Mouse (Mus musculus) heart, embryonic 11.5 days (tissue): ENCODE measurements around the gene Zxdc. TPM values are rescaled to one million over a fixed set of nuclear protein-coding genes. Genes with fewer than 3 reads are reported as not detected.
A peak's percentile ranks its signal among the peaks of the same experiment; 100 is the strongest.

Experiments used
- ATAC-seq: fragments of 200-750 bp; cut with Nextera tagmentation; replicated peaks from 2 replicates; pipeline ENCODE4 v1.8.0; 2017; ENCODE audit warnings: moderate library complexity; ENCODE audit not compliant: insufficient number of reproducible peaks, low FRiP score, low TSS enrichment
- H3K27ac ChIP-seq: fragments of 300-500 bp; sonication (generic); 2 replicates; pipeline ENCODE4 v1.5.1; 2014; ENCODE audit warnings: mild to moderate bottlenecking, low read depth, low read length
- H3K27me3 ChIP-seq: fragments of 300-500 bp; sonication (generic); 2 replicates; pipeline ENCODE4 v1.6.1; 2014; ENCODE audit warnings: mild to moderate bottlenecking, low read length, mixed read lengths; ENCODE audit not compliant: control insufficient read depth, insufficient read depth
- H3K36me3 ChIP-seq: fragments of 300-500 bp; sonication (generic); 2 replicates; pipeline ENCODE4 v1.6.1; 2014; ENCODE audit warnings: mild to moderate bottlenecking, low read length, moderate library complexity, mixed read lengths; ENCODE audit not compliant: control insufficient read depth, insufficient read depth
- H3K4me1 ChIP-seq: fragments of 300-500 bp; sonication (generic); 2 replicates; pipeline ENCODE4 v1.6.1; 2014; ENCODE audit warnings: low read length; ENCODE audit not compliant: control insufficient read depth, insufficient read depth
- H3K4me2 ChIP-seq: fragments of 300-500 bp; sonication (generic); 2 replicates; pipeline ENCODE4 v1.6.1; 2014; ENCODE audit warnings: mild to moderate bottlenecking, moderate library complexity
- H3K4me3 ChIP-seq: fragments of 300-500 bp; sonication (generic); 2 replicates; pipeline ENCODE4 v1.5.1; 2014; ENCODE audit warnings: low read depth, low read length
- H3K9ac ChIP-seq: fragments of 300-500 bp; sonication (generic); 2 replicates; pipeline ENCODE4 v1.6.1; 2014; ENCODE audit warnings: mild to moderate bottlenecking, low read depth, low read length, moderate library complexity
- H3K9me3 ChIP-seq: fragments of 300-500 bp; sonication (generic); replicated peaks from 2 replicates; pipeline ENCODE4 v1.6.1; 2016; ENCODE audit warnings: low read length; ENCODE audit not compliant: control insufficient read depth
- WGBS: fragments of 180-500 bp; shearing (Covaris S2); extraction: QIAGEN DNeasy Blood & Tissue Kit; methylation state at CpG from one replicate; pipeline ENCODE4 v1.1.7; 2014; ENCODE audit not compliant: insufficient replicate concordance; 5-methylcytosine and 5-hydroxymethylcytosine counted together
- polyA plus RNA-seq: library from polyadenylated mRNA; unstranded; fragments of >200 nt; fragmentation: Nextera tagmentation; extraction: Ambion mirVana; gene quantifications from 2 replicates; pipeline ENCODE4 v1.2.1, GENCODE M21; 2014

Gene Zxdc
- polyA plus RNA-seq, 1 experiment from 2014 or later: 5.6 TPM

DNA sequence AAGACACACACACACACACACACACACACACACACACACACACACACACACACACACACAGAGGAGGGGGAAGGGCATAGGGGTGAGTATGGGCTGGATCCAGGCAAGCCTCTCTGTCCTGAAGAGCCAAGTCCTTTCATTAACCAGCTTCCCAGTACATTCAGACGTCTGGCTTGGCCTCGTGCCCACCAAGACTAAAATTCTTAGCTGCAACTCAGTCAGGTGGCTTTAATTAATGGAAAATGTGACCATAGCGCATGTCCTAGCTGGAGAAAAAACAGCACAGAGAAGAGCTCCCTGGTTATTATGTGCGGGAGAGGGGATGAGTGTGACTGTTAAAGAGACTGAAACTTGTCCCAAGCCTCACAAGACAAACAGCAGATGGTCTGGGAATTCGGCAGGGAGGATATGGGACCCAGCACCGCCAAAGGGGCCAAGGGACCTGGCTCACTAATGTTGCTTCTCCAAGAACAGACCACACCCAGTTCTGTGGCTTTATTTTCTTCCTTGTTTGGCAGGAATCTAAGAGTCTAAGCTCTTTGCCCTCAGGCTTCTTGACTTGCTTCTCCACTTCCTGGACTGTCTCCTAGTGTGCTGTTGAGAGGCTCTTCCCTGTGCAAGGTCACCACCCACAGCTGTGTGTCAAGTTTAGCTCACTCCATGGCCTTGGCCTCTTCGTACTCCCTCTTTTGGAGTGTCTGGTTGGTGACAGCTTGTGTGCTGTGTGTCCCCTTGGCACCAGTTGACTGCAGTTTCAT is 9.1 kb upstream of the Zxdc start:
- Histone ChIP-seq H3K4me3 (no peak overlapping the region), H3K27me3 (no peaks in the 10 kb centered on the region), H3K4me1 (no peaks in the 10 kb centered on the region), H3K4me2 (no peak overlapping the region), H3K9me3 (no peaks in the 10 kb centered on the region), H3K27ac (no peak overlapping the region), H3K9ac (no peak overlapping the region), H3K36me3 (no peaks in the 10 kb centered on the region)
- no peak for ATAC-seq
- WGBS: 47% methylated on average over 7 of the region's 7 CpGs

DNA sequence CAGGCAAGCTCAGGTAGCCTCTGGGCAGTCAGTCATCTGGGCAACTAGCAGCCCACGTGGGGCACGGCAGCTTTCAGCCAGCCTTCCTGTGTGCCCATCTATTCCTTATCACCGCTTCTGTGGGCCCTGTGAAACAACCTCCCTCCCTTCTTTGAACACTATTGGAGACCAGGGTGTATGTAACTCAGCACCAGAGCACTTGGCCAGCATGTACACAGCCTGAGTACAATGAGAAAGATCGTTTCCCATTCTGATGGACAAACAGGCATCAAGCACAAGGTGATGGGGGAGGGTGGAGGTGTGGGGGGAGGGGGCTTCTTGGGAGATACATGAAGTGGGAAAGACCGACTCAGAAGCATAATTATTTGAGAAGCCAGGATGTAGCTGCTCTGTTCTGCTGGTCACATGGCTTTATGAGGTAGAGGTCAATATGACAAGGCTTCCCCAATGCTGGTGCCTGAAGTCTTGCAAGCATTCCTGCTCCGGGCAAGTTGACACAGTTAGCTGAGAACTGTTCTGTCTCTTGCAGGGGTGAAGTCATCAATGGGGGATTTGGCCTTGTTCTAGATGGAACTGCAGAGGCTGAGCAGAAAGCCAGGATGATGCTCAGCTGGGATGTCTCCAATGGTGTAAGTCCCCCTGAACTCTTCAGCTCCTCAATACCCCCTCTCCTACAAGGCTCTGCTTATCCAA is 8.2 kb upstream of the Zxdc start:
- Histone ChIP-seq H3K9ac (no peak overlapping the region), H3K4me2 (no peak overlapping the region), H3K36me3 (no peaks in the 10 kb centered on the region), H3K4me3 (no peak overlapping the region), H3K4me1 (no peaks in the 10 kb centered on the region), H3K9me3 (no peaks in the 10 kb centered on the region), H3K27me3 (no peaks in the 10 kb centered on the region), H3K27ac (no peak overlapping the region)
- WGBS: 75% methylated on average over 6 of the region's 6 CpGs
- no peak for ATAC-seq

DNA sequence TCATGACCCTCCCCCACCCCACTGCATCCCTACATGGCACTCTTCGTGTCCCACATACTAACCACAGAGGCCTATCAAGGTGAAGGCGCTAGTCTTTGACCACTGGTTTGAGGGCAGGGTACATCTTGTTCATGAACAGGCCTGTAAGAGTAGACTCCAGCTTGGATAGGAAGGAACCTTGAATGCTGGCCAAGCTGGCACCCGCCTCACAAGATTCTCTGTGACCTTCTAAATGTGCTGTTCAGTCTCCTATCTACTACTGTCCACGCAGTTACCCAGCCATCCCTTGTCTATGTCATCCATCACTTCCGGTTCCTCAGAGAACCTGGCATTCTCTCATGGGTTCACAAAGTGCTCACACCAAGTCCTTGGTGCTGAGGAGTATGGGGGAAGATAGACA is 6.0 kb upstream of the Zxdc start:
- H3K9me3 ChIP-seq: no peaks in the 10 kb centered on the region
- no peak overlapping the region for H3K27ac ChIP-seq
- H3K4me3 ChIP-seq: no peak overlapping the region
- no peak overlapping the region for H3K9ac ChIP-seq
- no peak overlapping the region for H3K4me2 ChIP-seq
- 81% methylated on average over 5 of the region's 5 CpGs for WGBS
- H3K27me3 ChIP-seq: no peaks in the 10 kb centered on the region
- H3K4me1 ChIP-seq: no peaks in the 10 kb centered on the region
- no peaks in the 10 kb centered on the region for H3K36me3 ChIP-seq
- ATAC-seq: no peak

DNA sequence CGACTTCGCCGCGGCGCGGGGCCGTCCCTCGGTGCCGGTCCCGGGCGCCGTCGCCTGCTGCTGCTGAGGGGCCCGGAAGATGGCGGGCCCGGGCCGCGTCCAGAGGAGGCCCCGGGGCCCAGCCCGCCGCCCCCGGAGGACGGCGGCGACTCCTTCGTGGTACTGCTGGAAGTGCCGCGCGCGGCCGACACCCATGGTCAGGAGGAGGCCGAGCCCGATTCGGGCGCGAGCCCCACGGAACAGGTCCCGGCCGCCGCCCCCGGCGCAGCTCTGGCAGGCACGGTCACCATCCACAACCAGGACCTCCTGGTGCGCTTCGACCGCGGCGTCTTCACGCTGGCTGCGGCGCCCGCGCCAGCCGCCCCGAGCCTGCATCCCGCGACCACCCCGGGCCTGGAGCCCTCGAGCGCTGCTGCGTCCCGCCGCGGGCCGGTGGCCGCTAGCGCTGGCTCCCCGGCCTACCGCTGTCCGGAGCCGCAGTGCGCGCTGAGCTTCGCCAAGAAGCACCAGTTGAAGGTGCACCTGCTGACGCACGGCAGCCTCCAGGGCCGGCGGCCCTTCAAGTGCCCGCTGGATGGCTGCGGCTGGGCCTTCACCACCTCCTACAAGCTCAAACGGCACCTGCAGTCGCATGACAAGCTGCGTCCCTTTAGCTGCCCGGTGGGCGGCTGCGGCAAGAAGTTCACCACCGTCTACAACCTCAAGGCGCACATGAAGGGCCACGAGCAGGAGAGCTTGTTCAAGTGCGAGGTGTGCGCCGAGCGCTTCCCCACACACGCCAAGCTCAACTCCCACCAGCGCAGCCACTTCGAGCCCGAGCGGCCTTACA is 647 bp downstream of the Zxdc start:
- peak; percentile 78 for ATAC-seq
- H3K36me3 ChIP-seq: peaks cover 15% of the 10 kb centered on the region; the same call in 1 of the 2 replicates
- 0 out of 2 replicates have a peak overlapping the region, but pooled peaks have one; percentile 66 for H3K27ac ChIP-seq
- H3K27me3 ChIP-seq: no peaks in the 10 kb centered on the region
- H3K4me1 ChIP-seq: peaks cover 15% of the 10 kb centered on the region
- H3K9me3 ChIP-seq: no peaks in the 10 kb centered on the region
- H3K4me3 ChIP-seq: peak overlapping the region; percentile 95
- H3K9ac ChIP-seq: peak overlapping the region; percentile 84
- under 1% methylated on average over 94 of the region's 98 CpGs for WGBS
- H3K4me2 ChIP-seq: peak overlapping the region; percentile 99

DNA sequence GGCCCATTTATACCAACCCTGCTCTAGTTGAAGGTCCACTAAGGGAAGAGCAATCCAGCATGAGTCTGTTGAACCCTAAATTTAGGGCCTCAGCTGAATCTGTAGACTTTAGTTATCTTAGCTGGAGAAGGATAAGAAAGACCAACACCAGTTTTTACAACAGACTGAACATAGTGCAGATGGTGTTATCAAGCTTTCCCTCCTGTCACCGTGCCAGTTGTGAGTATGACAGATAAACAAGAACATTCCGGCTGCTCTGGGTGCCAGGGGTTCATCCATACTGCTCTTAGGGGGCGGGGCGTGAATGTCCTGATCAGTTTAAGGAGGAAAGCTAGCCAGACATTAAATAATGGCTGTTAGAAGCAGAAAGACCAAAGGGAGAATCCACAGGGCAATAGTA is 5.4 kb downstream of the Zxdc start:
- Histone ChIP-seq H3K9ac (no peak overlapping the region), H3K9me3 (no peaks in the 10 kb centered on the region), H3K4me2 (no peak overlapping the region), H3K4me1 (peaks cover 15% of the 10 kb centered on the region), H3K27ac (no peak overlapping the region), H3K27me3 (no peaks in the 10 kb centered on the region), H3K4me3 (no peak overlapping the region), H3K36me3 (peaks cover 30% of the 10 kb centered on the region)
- no peak; the same call in 1 of the 2 replicates for ATAC-seq
- 55% methylated on average over 4 of the region's 4 CpGs for WGBS

DNA sequence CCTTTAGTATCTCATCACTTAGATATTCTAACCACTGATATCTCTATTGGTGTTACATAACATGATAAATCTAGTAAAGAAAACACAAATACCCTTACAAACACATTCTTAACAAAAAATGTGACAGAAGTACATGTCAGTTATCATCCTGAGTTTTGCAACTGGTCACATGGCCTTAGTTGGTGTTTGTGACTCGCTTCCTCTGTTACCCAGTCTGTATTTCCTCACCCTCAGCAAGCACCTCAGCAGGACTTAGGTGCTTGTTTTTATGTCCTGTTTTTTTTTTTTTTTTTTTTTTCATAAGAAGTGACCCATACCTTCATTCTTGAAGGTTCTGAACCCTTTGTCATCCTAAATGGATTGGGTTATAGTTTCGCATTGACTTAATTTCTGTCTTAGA is 8.4 kb downstream of the Zxdc start:
- H3K36me3 ChIP-seq: peaks cover 42% of the 10 kb centered on the region
- WGBS: 88% methylated on average over 2 of the region's 2 CpGs

DNA sequence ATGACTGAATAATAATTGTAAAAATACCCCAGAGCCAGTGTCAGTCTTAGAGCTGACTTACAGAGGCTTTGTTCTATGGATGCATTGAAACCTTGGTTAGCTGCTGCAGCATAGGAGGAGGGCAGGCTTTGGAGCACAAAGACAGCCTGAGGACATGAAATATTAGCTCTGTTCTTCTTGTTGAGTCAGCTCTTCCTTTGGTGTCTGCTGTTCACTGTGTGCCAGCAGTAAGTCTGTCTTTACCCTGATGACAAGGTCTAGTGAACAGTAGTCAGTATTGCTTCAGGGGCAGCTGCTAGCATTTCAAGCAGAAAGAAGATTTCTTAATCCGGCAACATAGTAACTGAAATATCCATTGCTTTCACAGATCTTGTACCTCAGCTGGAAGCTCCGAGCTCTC is 12.2 kb downstream of the Zxdc start:
- no peak overlapping the region for H3K9ac ChIP-seq
- no peak overlapping the region for H3K4me2 ChIP-seq
- WGBS: 92% methylated on average over 2 of the region's 2 CpGs
- no peak overlapping the region for H3K4me3 ChIP-seq
- no peaks in the 10 kb centered on the region for H3K9me3 ChIP-seq
- H3K36me3 ChIP-seq: peaks cover 28% of the 10 kb centered on the region
- no peaks in the 10 kb centered on the region for H3K27me3 ChIP-seq
- no peaks in the 10 kb centered on the region for H3K4me1 ChIP-seq
- H3K27ac ChIP-seq: no peak overlapping the region
- no peak for ATAC-seq

More for the DNA sequence above, 8.4 kb downstream of the Zxdc start:
- Histone ChIP-seq H3K9me3 (no peaks in the 10 kb centered on the region), H3K9ac (no peak overlapping the region), H3K4me1 (no peaks in the 10 kb centered on the region), H3K27me3 (no peaks in the 10 kb centered on the region), H3K4me3 (no peak overlapping the region), H3K4me2 (no peak overlapping the region), H3K27ac (no peak overlapping the region)
- no peak for ATAC-seq

DNA sequence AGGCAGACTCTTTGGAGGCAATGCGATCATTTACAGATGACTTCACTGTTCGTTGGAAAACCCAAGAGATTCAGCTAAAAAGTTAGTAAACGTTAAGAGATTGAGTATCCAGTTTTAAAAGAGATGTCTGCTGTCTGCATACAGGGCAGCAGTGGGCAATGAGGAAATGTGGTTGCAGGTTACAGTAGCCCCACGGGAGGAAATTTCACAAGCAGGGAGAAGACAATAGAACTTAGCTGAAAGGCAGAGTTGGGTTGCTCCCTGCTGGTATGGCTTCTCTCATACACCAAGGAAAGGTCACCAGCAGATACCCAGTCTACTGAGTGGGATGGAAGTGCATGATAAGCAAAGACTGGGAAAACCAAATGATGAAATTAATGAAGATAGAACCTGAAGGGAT is 21.3 kb downstream of the Zxdc start:
- Histone ChIP-seq H3K4me3 (no peak overlapping the region), H3K4me2 (no peak overlapping the region), H3K4me1 (no peaks in the 10 kb centered on the region), H3K9me3 (no peaks in the 10 kb centered on the region), H3K36me3 (no peaks in the 10 kb centered on the region), H3K27ac (no peak overlapping the region), H3K27me3 (no peaks in the 10 kb centered on the region), H3K9ac (no peak overlapping the region)
- ATAC-seq: no peak
- 82% methylated on average over 4 of the region's 4 CpGs for WGBS
